Mouse (Mus musculus) lung, embryonic 15.5 days (tissue): ENCODE data around the gene Olfr461. TPM values are rescaled to one million over a fixed set of nuclear protein-coding genes. Genes with fewer than 3 reads are reported as not detected.
"Not testable (repeated sequence)": the region's sequence is repeated elsewhere in the genome, so short reads cannot be mapped to it uniquely, and the experiment has no call there.

Source experiments
- ATAC-seq: fragments of 200-750 bp; cut with Nextera tagmentation; 2 replicates; pipeline ENCODE4 v1.8.0; 2017; ENCODE audit warnings: moderate number of reproducible peaks, borderline replicate concordance; ENCODE audit not compliant: low FRiP score, low TSS enrichment; ENCODE audit errors: extremely low read depth
- H3K27ac ChIP-seq: fragments of 300-500 bp; sonication (generic); 2 replicates; pipeline ENCODE4 v1.5.1; 2015; ENCODE audit warnings: moderate library complexity, mild to moderate bottlenecking, inconsistent platforms
- H3K27me3 ChIP-seq: fragments of 300-500 bp; sonication (generic); 2 replicates; pipeline ENCODE4 v1.6.1; 2015; ENCODE audit warnings: inconsistent platforms
- H3K36me3 ChIP-seq: fragments of 300-500 bp; sonication (generic); 2 replicates; pipeline ENCODE4 v1.6.1; 2015; ENCODE audit warnings: inconsistent platforms
- H3K4me1 ChIP-seq: fragments of 300-500 bp; sonication (generic); 2 replicates; pipeline ENCODE4 v1.6.1; 2015; ENCODE audit warnings: inconsistent platforms
- H3K4me2 ChIP-seq: fragments of 300-500 bp; sonication (generic); 2 replicates; pipeline ENCODE4 v1.6.1; 2015; ENCODE audit warnings: inconsistent platforms, mild to moderate bottlenecking, moderate library complexity
- H3K4me3 ChIP-seq: fragments of 300-500 bp; sonication (generic); 2 replicates; pipeline ENCODE4 v1.5.1; 2015; ENCODE audit warnings: mild to moderate bottlenecking, inconsistent platforms
- H3K9ac ChIP-seq: fragments of 300-500 bp; sonication (generic); 2 replicates; pipeline ENCODE4 v1.6.1; 2015; ENCODE audit warnings: inconsistent platforms
- H3K9me3 ChIP-seq: fragments of 300-500 bp; sonication (generic); 2 replicates; pipeline ENCODE4 v1.6.1; 2016; ENCODE audit warnings: inconsistent platforms
- WGBS: fragments of 180-500 bp; shearing (Covaris S2); methylation state at CpG from one replicate; pipeline ENCODE4 v1.1.7; 2015; 5-methylcytosine and 5-hydroxymethylcytosine counted together
- polyA plus RNA-seq: library from polyadenylated mRNA; unstranded; fragments of >200 nt; fragmentation: Nextera tagmentation; extraction: Ambion mirVana; gene quantifications from 2 replicates; pipeline ENCODE4 v1.2.1, GENCODE M21; 2015

Olfr461 gene
- polyA plus RNA-seq = not detected in 2 replicates

DNA sequence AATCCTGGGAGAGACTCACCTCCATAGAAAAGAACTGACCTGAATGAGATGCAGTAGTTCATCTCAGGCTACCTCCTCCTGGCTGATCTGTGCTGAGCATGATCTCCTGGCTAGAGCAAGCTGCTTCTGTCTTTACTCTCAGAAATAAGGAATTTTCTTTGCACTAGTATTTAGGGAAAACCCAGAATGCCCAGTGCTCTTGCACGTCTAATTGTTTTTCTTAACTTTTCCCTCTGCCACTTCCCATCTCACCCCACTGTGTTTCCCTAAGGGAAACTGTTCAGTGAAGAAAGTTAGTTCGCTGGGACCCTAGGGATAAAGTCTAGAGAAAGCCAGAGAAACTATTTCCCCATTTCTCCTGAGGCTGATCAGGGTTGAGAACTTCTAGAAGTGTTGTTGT lies at the start of gene Olfr461:
Gene Olfr461 (minus strand): TSS at position 101 of the 400 bp plus-strand sequence.
- no peak within 1 kb of the TSS for H3K27ac ChIP-seq
- no peak within 1 kb of the TSS for H3K9ac ChIP-seq
- no peak within 1 kb of the TSS for H3K4me3 ChIP-seq
- ATAC-seq = no peak
- WGBS = 73% methylated on average over 2 of the region's 2 CpGs
- no peaks in the 10 kb centered on the region for H3K36me3 ChIP-seq
- no peaks in the 10 kb centered on the region for H3K9me3 ChIP-seq
- no peaks in the 10 kb centered on the region for H3K4me1 ChIP-seq
- H3K4me2 ChIP-seq = no peak within 1 kb of the TSS
- H3K27me3 ChIP-seq = no peaks in the 10 kb centered on the region

DNA sequence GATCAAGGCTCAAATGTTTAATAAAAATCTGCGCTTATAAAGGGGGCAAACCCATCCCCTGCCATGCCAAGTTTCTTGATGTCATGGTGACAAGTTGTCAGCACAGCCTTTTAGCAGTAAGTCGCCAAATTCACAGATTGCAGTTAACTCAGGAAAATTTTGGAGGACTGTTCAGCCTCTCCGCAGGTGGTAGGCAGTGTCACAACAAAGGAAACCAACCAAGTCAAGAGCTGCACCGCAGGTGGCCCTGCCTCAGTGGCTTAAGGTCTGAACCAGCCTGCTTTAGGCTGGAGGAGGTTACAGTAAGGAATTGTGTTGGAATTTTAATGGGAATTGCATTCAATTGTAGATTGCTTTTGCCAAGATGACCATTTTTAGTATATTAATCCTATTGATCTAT lies 43.7 kb upstream of the Olfr461 start:
- H3K4me2 ChIP-seq, H3K9ac ChIP-seq, ATAC-seq, H3K4me3 ChIP-seq, H3K36me3 ChIP-seq, H3K4me1 ChIP-seq, H3K9me3 ChIP-seq, H3K27ac ChIP-seq, H3K27me3 ChIP-seq: not testable (repeated sequence)
- 31% methylated on average over 4 of the region's 4 CpGs for WGBS

DNA sequence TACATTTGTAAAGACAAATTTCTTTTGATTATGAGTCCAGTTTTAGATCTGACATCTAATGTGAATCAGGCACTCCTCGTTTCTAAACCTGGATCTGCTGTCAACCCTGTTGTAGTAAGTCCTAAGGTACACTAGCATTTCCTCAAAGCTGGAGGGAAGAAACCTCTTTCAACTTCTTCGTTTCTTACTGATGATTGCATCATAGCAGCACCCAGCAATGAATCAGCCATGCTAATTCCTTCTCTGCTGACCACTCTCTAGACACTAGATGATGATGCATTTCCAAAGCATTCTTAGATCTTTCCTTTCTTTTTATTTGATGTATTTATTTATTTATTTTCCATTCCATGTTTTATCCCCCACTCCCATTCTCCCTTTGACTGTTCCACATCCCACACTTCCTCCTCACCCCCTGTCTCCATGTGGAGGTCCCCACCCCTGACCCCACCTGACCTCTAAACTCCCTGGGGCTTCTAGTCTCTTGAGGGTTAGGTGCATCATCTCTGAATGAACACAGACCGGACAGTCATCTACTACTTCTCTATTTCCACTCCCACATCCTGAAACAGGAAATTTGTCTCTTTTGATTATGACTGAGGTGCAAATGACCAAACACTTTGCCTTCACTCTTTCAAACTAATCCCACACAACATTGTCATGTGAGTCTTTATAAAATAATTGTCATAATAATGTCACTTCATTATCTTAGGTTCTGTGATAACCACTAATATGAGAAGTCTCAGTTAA lies 40.1 kb upstream of the Olfr461 start:
- WGBS = 62% methylated on average over 3 of the region's 3 CpGs
- no peak overlapping the region for H3K4me3 ChIP-seq
- H3K4me1 ChIP-seq = no peaks in the 10 kb centered on the region
- no peaks in the 10 kb centered on the region for H3K27me3 ChIP-seq
- H3K36me3 ChIP-seq = no peaks in the 10 kb centered on the region
- no peak overlapping the region for H3K27ac ChIP-seq
- H3K9ac ChIP-seq = no peak overlapping the region
- no peak overlapping the region for H3K4me2 ChIP-seq
- ATAC-seq = no peak
- no peaks in the 10 kb centered on the region for H3K9me3 ChIP-seq

DNA sequence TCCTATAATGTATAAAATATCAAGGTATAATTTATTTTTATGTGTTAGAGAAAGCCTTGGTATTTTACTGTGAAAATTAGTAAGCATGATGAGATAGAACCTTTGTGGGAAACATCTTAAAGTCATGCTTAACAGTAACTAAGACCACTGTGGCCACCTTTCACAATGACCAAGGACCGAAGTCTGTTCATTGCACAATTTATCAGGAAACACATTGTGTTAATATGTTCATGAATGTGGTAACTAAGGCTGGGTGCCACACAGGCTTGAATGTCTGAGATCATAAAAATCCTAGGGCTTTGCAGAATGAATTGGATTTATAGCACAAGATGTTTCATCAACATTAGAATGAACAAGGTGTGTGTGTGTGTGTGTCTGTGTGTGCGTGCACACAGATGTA lies 33.5 kb upstream of the Olfr461 start:
- no peak overlapping the region for H3K4me3 ChIP-seq
- no peak overlapping the region for H3K27ac ChIP-seq
- H3K4me1 ChIP-seq = no peaks in the 10 kb centered on the region
- H3K9me3 ChIP-seq = no peaks in the 10 kb centered on the region
- 88% methylated on average over 2 of the region's 2 CpGs for WGBS
- ATAC-seq = no peak
- no peaks in the 10 kb centered on the region for H3K36me3 ChIP-seq
- no peak overlapping the region for H3K9ac ChIP-seq
- H3K4me2 ChIP-seq = no peak overlapping the region
- no peaks in the 10 kb centered on the region for H3K27me3 ChIP-seq

DNA sequence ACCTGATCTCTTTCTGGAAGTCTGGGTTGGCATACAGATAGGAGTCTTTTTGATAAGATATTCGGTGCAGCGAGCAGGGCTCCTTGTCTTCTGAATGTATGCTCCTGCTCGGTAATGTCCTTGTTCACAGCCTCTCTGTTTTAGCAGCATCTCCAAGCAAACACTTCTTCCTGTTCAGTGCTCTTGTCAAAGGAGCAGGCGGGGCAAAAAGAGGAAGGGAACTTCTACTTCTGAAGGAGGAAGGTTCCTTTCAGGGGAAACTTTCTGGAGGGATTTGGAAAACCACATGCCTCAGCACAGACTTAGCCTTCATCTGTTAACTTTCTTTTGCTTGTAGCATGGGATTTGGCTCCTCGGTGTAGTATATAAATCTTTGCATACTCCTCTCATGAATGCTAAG lies 30.8 kb upstream of the Olfr461 start, which contains the start of gene Clec5a:
Gene Clec5a (minus strand): TSS at position 177 of the 400 bp plus-strand sequence.
- no peak for ATAC-seq
- Histone ChIP-seq H3K9ac (no peak within 1 kb of the TSS), H3K9me3 (no peaks in the 10 kb centered on the region), H3K4me2 (no peak within 1 kb of the TSS), H3K27me3 (no peaks in the 10 kb centered on the region), H3K4me1 (no peaks in the 10 kb centered on the region), H3K27ac (no peak within 1 kb of the TSS), H3K36me3 (no peaks in the 10 kb centered on the region), H3K4me3 (no peak within 1 kb of the TSS)
- WGBS = 69% methylated on average over 5 of the region's 5 CpGs

DNA sequence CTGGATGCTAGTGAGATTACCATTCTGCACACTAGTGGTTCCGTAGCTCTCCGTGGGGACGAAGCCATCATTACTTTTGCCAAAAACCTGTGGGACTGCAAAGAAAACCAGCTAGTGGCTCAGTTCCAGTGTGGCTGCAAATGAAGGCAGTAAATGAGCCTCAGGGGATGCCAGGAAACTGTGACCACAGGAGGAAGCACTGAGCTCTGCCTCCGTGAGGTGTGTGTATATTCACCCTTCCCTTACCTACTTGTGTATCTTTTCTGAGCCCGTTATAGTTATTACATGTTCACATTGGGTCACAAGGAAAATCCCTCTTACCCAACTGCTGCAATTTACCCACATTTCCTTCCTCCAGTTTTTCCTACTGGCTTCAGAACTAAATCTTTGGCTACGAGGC lies 29.5 kb upstream of the Olfr461 start:
- Histone ChIP-seq H3K4me2 (no peak overlapping the region), H3K36me3 (no peaks in the 10 kb centered on the region), H3K4me3 (no peak overlapping the region), H3K9ac (no peak overlapping the region), H3K27me3 (no peaks in the 10 kb centered on the region), H3K27ac (no peak overlapping the region), H3K9me3 (no peaks in the 10 kb centered on the region), H3K4me1 (no peaks in the 10 kb centered on the region)
- 79% methylated on average over 6 of the region's 6 CpGs for WGBS
- ATAC-seq = no peak

DNA sequence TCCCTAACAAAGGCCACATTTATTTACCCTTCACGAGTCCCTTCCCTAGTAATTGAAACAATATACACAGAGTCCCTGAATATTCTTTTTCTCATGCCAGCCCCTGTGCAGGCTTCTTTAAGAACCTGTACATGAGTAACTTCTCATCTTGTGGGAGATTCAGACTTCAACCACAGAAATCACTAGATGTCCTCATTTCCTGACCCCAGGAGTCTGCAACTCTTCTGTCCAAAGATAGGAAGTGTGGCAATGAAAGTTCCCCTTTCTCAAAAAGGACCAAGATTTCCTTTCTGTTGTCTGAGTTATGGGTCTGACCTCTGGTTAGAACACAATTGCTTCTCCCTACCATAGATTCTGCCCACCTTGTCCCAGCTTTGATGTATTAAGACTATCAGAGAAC lies 21.5 kb upstream of the Olfr461 start:
- Histone ChIP-seq H3K4me2 (no peak overlapping the region), H3K9me3 (no peaks in the 10 kb centered on the region), H3K9ac (no peak overlapping the region), H3K27ac (no peak overlapping the region), H3K36me3 (no peaks in the 10 kb centered on the region), H3K4me1 (no peaks in the 10 kb centered on the region), H3K27me3 (no peaks in the 10 kb centered on the region), H3K4me3 (no peak overlapping the region)
- no peak for ATAC-seq
- WGBS = 71% methylated on average over 1 of the region's 1 CpGs

DNA sequence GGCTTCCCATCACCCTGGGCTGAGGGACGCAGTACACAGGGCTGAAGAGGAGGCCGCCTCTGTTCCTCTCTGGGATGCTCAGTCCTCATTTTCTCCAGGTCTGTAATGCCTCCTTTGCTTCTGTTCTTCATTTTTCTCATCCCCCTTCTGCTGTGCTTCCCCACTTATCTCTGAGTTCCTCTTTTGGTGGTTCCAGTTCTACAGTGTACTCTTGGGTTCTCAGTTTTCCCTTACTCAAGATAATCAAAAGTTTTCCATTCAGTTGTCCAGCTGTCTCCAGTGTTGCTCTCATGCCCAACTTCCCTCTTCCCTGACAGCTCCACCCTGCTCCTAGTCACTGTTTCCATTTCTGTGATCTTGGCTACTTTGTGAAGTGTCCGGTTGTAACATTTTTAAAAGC lies 18.8 kb upstream of the Olfr461 start:
- H3K4me3 ChIP-seq = no peak overlapping the region
- no peaks in the 10 kb centered on the region for H3K4me1 ChIP-seq
- H3K4me2 ChIP-seq = no peak overlapping the region
- no peak overlapping the region for H3K27ac ChIP-seq
- H3K36me3 ChIP-seq = no peaks in the 10 kb centered on the region
- no peaks in the 10 kb centered on the region for H3K27me3 ChIP-seq
- 58% methylated on average over 3 of the region's 3 CpGs for WGBS
- no peak for ATAC-seq
- no peak overlapping the region for H3K9ac ChIP-seq
- no peaks in the 10 kb centered on the region for H3K9me3 ChIP-seq

DNA sequence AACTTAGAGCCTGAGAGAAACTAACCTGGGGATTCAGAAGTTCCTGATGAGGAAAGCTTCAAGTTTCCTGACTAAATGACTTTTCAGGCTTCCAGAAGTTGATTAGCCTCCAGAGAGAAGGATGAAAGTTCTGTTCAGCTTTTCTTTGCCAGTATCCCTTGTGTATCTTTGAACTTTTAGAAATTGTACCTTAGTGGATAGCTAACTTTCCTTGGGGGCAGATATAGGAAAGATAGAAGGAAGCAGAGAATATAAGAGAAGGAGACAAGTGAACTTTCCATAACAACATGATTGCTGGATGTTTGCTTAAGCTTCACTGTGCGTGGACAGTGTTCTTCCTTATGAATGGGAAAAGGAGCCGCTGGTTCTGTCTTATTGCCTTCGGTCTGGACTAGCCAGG lies 14.3 kb upstream of the Olfr461 start, which contains the start of gene Olfr460:
Gene Olfr460 (plus strand): TSS at position 301 of the 400 bp plus-strand sequence.
- Histone ChIP-seq H3K4me3 (no peak within 1 kb of the TSS), H3K27ac (no peak within 1 kb of the TSS), H3K4me2 (no peak within 1 kb of the TSS), H3K9ac (no peak within 1 kb of the TSS), H3K36me3 (no peaks in the 10 kb centered on the region), H3K4me1 (no peaks in the 10 kb centered on the region), H3K27me3 (no peaks in the 10 kb centered on the region), H3K9me3 (no peaks in the 10 kb centered on the region)
- ATAC-seq = no peak
- 90% methylated on average over 3 of the region's 3 CpGs for WGBS

DNA sequence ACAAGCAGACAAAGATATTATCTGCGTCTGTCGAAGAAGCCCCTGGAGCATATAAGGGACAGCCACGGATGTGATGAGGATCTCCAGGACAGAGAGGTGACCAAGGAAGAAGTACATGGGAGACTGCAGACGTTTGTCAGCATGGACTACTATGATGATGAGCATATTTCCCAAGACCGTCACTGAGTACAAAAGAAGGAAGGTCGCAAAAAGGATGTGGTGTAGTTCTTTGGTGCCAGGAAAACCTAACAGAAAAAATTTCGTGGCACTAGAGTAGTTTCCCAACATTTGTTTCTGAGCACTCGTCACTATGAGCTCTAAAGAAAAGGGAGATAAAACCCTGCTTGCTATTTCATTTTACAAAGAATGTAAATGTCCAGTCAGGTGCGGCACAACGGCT lies 10.2 kb downstream of the Olfr461 start:
- Histone ChIP-seq H3K4me1 (no peaks in the 10 kb centered on the region), H3K4me2 (no peak overlapping the region), H3K27ac (no peak overlapping the region), H3K9ac (no peak overlapping the region), H3K9me3 (no peaks in the 10 kb centered on the region), H3K27me3 (no peaks in the 10 kb centered on the region), H3K4me3 (no peak overlapping the region), H3K36me3 (no peaks in the 10 kb centered on the region)
- 79% methylated on average over 10 of the region's 10 CpGs for WGBS
- ATAC-seq = no peak

DNA sequence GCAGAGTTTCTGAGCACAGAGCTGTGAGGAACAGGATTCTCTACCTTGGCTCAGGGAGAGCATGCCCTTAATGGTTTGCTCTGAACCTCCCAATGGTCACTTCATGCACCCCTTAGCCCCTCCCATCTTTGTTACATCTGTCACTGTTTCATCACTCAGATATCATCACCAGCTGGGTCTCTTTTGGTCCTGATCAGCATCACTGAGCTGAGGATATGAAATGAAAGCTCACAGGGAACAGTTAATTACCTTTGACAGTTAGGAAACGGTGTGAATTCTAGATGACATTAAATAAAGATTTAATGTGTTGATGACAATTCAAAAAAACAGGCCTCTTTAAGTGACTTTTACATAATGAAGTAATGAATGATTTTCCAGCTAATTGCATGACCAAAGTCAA lies 35.4 kb downstream of the Olfr461 start, which contains the start of gene Prss37:
Gene Prss37 (minus strand): TSS at position 101 of the 400 bp plus-strand sequence.
- Histone ChIP-seq H3K4me1 (no peaks in the 10 kb centered on the region), H3K9ac (no peak within 1 kb of the TSS), H3K36me3 (no peaks in the 10 kb centered on the region), H3K4me2 (no peak within 1 kb of the TSS), H3K27me3 (no peaks in the 10 kb centered on the region), H3K4me3 (no peak within 1 kb of the TSS), H3K9me3 (no peaks in the 10 kb centered on the region), H3K27ac (no peak within 1 kb of the TSS)
- ATAC-seq = no peak
- WGBS = 54% methylated on average over 1 of the region's 1 CpGs

DNA sequence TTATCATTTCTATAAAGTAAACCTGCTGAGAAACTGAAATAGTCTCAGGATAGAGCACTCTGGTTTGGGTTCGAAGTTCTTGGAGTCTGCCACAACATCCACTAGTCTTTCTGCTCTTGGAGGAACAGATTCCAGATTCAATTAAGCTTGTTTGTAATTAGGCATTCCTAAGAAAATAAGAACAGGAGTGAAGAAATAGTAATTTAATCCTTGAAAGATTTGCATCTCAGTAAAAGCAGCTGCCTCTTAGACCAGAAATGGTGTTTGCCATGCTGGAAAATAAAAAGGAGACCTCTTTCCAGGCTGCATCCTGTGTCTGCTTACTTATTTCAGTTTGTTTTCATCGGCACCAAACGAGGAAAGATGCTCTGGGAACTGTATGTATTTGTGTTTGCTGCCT lies 61.6 kb downstream of the Olfr461 start, which contains the start of gene Tas2r108:
Gene Tas2r108 (plus strand): TSS at position 301 of the 400 bp plus-strand sequence.
- Histone ChIP-seq H3K27me3 (no peaks in the 10 kb centered on the region), H3K4me1 (no peaks in the 10 kb centered on the region), H3K27ac (no peak within 1 kb of the TSS), H3K36me3 (no peaks in the 10 kb centered on the region), H3K9ac (no peak within 1 kb of the TSS), H3K4me2 (no peak within 1 kb of the TSS), H3K9me3 (no peaks in the 10 kb centered on the region), H3K4me3 (no peak within 1 kb of the TSS)
- no peak for ATAC-seq
- 88% methylated on average over 3 of the region's 3 CpGs for WGBS
